Mouse (Mus musculus): ENCODE measurements around the gene Mllt3. TPM values are rescaled to one million over a fixed set of nuclear protein-coding genes. Genes with fewer than 3 reads are reported as not detected.
A peak's percentile ranks its signal among the peaks of the same experiment; 100 is the strongest.

Mllt3 gene
- polyA plus RNA-seq, 1 experiment, result 15.6 TPM

DNA sequence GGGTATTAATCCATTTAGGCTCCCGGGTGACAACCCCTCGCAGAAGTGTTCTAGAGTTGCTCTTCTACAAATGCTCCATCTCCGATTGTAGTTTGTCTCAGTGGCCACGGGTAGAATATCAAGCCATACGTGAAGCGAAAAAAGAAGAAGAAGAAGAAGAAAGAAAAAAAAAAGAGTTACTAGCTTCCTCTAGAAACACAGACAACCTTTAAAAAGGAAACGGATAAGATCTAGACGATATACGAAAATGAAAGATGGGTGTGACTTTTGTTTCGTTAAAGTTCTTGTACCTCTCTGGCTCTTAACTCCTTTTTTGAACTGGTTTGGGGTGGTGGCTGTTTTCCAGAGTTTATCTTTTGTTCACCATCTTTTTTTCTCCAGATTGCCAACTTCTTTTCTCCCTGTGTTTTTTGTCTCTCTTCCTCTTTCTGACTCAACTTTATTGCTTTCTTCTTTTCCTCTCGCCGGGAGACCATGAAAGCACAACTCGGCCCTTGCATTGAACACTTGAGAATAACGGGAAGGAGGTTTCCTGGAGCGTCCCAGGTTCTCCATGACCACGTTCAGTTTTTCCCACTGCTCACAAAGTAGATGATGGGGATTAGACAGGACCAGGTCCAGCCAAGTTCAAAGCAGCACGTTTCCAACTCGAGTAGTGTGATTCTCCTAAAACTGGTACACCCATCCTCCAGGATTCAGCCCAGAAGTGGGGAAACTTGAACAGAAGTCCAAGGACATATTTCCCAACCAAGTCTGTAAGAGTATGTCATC is 1.4 kb upstream of the Mllt3 start:
- H3K4me3 ChIP-seq (replicated peaks; ENCODE audit: control insufficient read depth, low read depth, low read length), result peak overlapping the region; percentile 48
- TF ChIP-seq POLR2A (IDR thresholded peaks at IDR 0.05; ENCODE audit: borderline replicate concordance, control insufficient read depth, low read depth, low read length) (no peak), CTCF (IDR thresholded peaks at IDR 0.05; ENCODE audit: control insufficient read depth, insufficient read depth, low read length) (no peak)
- no peaks in the 10 kb centered on the region; the same call in 1 of the 2 replicates for H3K4me1 ChIP-seq (ENCODE audit: control insufficient read depth, insufficient read depth, low read length)
- under 1% methylated on average over 18 of the region's 18 CpGs for WGBS
- H3K27ac ChIP-seq (ENCODE audit: control insufficient read depth, insufficient read depth, low read depth, low read length, poor library complexity), result no peak overlapping the region

GRCm38 (mm10) chr4:88033729-88034386 is 694 bp upstream of the Mllt3 start:
- Histone ChIP-seq H3K27ac (ENCODE audit: control insufficient read depth, insufficient read depth, low read depth, low read length, poor library complexity) (peak overlapping the region; percentile 56), H3K4me3 (replicated peaks; ENCODE audit: control insufficient read depth, low read depth, low read length) (peak overlapping the region; percentile 72), H3K4me1 (ENCODE audit: control insufficient read depth, insufficient read depth, low read length) (no peaks in the 10 kb centered on the region; the same call in 1 of the 2 replicates)
- under 1% methylated on average over 25 of the region's 25 CpGs for WGBS
- no peak for TF ChIP-seq CTCF (IDR thresholded peaks at IDR 0.05; ENCODE audit: control insufficient read depth, insufficient read depth, low read length)
- TF ChIP-seq POLR2A (IDR thresholded peaks at IDR 0.05; ENCODE audit: borderline replicate concordance, control insufficient read depth, low read depth, low read length), result no peak

DNA sequence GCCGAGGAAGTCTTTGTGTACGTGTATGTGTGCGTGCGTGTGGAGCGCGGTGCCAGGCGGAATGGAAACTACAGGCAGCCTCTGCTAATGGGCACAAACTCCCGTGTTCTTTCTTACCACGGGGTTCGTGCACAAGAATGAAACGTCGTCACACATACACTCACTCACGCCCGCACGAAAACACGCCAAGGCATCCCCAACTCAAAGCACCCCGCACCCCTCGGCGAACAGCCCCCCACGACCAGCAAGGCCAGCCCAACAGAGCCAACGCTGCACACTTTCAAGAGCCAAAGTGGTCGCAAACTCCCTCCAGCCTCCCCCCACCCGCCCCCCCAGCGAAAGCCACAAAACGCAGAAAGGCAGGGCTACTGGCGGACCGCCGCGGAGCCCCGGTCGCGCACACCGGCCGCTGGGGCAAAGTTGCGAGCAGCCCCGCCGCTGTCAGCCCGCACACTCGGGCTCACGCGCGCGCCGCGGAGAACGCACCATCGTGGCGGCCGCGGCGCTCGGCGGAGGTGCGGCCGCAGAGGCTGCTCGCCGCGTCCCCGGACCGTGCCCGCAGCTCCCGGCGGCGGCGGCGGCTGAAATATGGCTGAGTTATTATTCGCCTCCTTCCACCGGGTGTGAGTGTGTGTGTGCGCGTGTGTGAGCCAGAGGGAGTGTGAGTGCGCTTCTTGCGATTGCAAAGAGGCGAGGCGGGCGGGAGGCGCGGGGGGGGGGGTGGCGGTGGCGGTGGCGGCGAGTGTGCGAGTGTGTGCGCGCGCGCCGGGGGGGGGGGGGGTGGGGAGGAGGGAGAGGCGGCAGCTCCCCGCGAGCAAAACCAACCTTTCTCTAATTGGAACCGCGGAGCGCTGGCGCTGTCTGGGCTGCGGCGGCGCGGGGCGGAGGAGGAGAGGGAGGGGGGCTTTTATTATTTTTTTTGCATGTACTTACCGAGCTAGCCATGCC is 739 bp downstream of the Mllt3 start:
- Histone ChIP-seq H3K4me3 (replicated peaks; ENCODE audit: control insufficient read depth, low read depth, low read length) (peak overlapping the region; percentile 96), H3K27ac (ENCODE audit: control insufficient read depth, insufficient read depth, low read depth, low read length, poor library complexity) (peak overlapping the region; percentile 48; the same call in 1 of the 2 replicates), H3K4me1 (ENCODE audit: control insufficient read depth, insufficient read depth, low read length) (no peaks in the 10 kb centered on the region; the same call in 1 of the 2 replicates)
- under 1% methylated on average over 86 of the region's 100 CpGs for WGBS
- TF ChIP-seq CTCF (IDR thresholded peaks at IDR 0.05; ENCODE audit: control insufficient read depth, insufficient read depth, low read length), result no peak
- 0 out of 2 replicates have a peak, but pooled peaks have one; percentile 26 for TF ChIP-seq POLR2A (IDR thresholded peaks at IDR 0.05; ENCODE audit: borderline replicate concordance, control insufficient read depth, low read depth, low read length)

DNA sequence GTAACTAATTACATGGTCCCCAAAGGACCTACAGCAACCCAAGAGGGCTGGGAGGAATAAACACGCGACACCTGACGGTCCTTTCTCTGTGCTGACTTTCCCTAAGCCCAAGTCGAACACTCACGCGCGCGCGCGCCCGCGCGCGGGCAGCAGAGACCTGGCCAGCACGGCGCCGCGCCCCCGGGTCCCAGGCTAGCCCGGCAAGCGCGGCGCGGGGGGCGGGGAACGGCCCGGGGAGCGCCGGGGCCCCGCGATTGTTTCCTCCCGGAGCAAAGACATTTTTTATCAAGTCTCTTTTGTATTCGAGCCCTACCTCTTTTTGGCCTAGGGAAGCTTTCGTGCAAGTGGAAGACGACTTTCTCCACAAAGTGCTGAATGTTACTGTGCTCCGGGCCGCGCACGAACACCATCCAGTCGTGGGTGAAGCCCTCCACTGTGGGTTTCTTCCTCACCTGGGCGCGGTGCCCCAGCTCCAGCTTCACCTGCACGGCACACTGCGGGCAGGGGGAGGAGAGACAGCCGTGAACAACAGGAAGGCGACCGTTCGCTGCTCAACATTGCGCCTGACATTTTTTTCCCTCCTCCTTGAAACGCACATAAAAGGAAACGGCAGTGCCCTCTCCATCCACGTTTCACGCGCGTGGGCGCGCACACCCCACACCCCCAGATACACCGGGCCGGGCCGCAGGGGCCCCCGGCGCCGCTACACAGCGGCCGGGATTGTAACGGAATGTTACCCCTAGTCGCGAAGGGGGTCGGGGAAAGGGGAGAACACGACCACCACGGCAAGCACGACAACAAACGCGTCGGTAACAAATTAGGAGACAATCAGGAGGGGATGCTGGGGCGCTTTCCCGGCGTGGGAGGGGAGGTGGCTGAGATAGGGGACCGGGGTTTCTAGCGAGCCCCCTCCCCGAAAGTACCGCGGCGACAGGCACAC is 1.7 kb downstream of the Mllt3 start:
- no peak overlapping the region for H3K27ac ChIP-seq (ENCODE audit: control insufficient read depth, insufficient read depth, low read depth, low read length, poor library complexity)
- 2% methylated on average over 84 of the region's 84 CpGs for WGBS
- peak overlapping the region; percentile 96 for H3K4me3 ChIP-seq (replicated peaks; ENCODE audit: control insufficient read depth, low read depth, low read length)
- H3K4me1 ChIP-seq (ENCODE audit: control insufficient read depth, insufficient read depth, low read length), result no peaks in the 10 kb centered on the region; the same call in 1 of the 2 replicates
- TF ChIP-seq POLR2A (IDR thresholded peaks at IDR 0.05; ENCODE audit: borderline replicate concordance, control insufficient read depth, low read depth, low read length) (no peak), CTCF (IDR thresholded peaks at IDR 0.05; ENCODE audit: control insufficient read depth, insufficient read depth, low read length) (no peak)

- WGBS, result 64% methylated on average over 5 of the region's 5 CpGs
- no peak for TF ChIP-seq CTCF (IDR thresholded peaks at IDR 0.05; ENCODE audit: control insufficient read depth, insufficient read depth, low read length)
- no peak for TF ChIP-seq POLR2A (IDR thresholded peaks at IDR 0.05; ENCODE audit: borderline replicate concordance, control insufficient read depth, low read depth, low read length)
- no peak overlapping the region for H3K4me3 ChIP-seq (replicated peaks; ENCODE audit: control insufficient read depth, low read depth, low read length)
- H3K27ac ChIP-seq (ENCODE audit: control insufficient read depth, insufficient read depth, low read depth, low read length, poor library complexity), result no peak overlapping the region
- no peaks in the 10 kb centered on the region for H3K4me1 ChIP-seq (ENCODE audit: control insufficient read depth, insufficient read depth, low read length)
Measured at GRCm38 (mm10) chr4:88023567-88023966, 9.6 kb downstream of the Mllt3 start.

GRCm38 (mm10) chr4:88022623-88023022 is 10.5 kb downstream of the Mllt3 start:
- no peak overlapping the region for H3K27ac ChIP-seq (ENCODE audit: control insufficient read depth, insufficient read depth, low read depth, low read length, poor library complexity)
- 3% methylated on average over 1 of the region's 1 CpGs for WGBS
- TF ChIP-seq POLR2A (IDR thresholded peaks at IDR 0.05; ENCODE audit: borderline replicate concordance, control insufficient read depth, low read depth, low read length) (no peak), CTCF (IDR thresholded peaks at IDR 0.05; ENCODE audit: control insufficient read depth, insufficient read depth, low read length) (no peak)
- no peaks in the 10 kb centered on the region for H3K4me1 ChIP-seq (ENCODE audit: control insufficient read depth, insufficient read depth, low read length)
- no peak overlapping the region for H3K4me3 ChIP-seq (replicated peaks; ENCODE audit: control insufficient read depth, low read depth, low read length)

DNA sequence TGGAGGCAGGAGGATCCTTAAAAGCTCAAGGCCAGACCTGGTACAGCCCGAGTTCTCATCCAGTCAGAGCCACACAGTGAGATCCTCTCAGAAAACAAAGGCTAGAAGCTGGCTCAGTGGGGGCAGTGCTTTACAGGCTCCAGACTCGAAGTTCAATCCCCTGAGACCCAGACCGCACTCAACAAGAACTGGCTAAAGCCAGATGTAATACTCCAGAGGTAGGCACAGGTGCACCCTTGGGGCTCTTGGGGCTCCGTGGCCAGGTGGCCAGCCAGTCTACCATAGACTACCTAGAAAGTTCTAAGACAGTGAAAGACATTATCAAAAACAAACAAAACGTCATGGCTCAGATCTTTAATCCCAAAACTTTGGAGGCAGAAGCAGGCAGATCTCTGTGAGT is 12.7 kb downstream of the Mllt3 start:
- TF ChIP-seq CTCF (IDR thresholded peaks at IDR 0.05; ENCODE audit: control insufficient read depth, insufficient read depth, low read length), result no peak
- TF ChIP-seq POLR2A (IDR thresholded peaks at IDR 0.05; ENCODE audit: borderline replicate concordance, control insufficient read depth, low read depth, low read length), result no peak
- no peaks in the 10 kb centered on the region; the same call in 1 of the 2 replicates for H3K4me1 ChIP-seq (ENCODE audit: control insufficient read depth, insufficient read depth, low read length)
- no peak overlapping the region for H3K4me3 ChIP-seq (replicated peaks; ENCODE audit: control insufficient read depth, low read depth, low read length)
- WGBS, result 64% methylated on average over 5 of the region's 5 CpGs
- H3K27ac ChIP-seq (ENCODE audit: control insufficient read depth, insufficient read depth, low read depth, low read length, poor library complexity), result no peak overlapping the region
